ENCODE assay signal across 11 mouse cellular contexts in genomic region chr13:83717686-83718210, GRCm38 (mm10).
DNase-seq lines count a peak whose midpoint lies in the region; ATAC-seq and TF ChIP-seq lines count a peak whose summit lies in the region.
"Had no signal": no experiment of that assay in that cellular context is flagged by ENCODE, and none has a peak within 500 bp of the region (broad histone marks: within the 10 kb centered on the region; RNA-seq: fewer than 3 reads in every experiment).

No protein-coding gene starts in this region.

- no peak for ATAC-seq in midbrain, postnatal 0 days (ENCODE audit: low FRiP score)
- ATAC-seq in erythroid progenitor cell, adult 5-6 weeks (replicated peaks; ENCODE audit: low FRiP score, poor library complexity, severe bottlenecking) = no peak
- ATAC-seq: intestine, postnatal 0 days had no signal

- no peak for TF ChIP-seq POLR2A in brain, embryonic 14.5 days (IDR thresholded peaks at IDR 0.05; ENCODE audit: borderline replicate concordance, extremely low read depth, insufficient read depth, insufficient read length, poor library complexity, severe bottlenecking)

- WGBS in hindbrain, embryonic 10.5 days = 8% methylated on average over 4 of the region's 4 CpGs
- 33% methylated on average over 4 of the region's 4 CpGs for WGBS in midbrain, postnatal 0 days

- no peaks in the 10 kb centered on the region for H3K36me3 ChIP-seq in hindbrain, embryonic 10.5 days
- H3K36me3 ChIP-seq in midbrain, postnatal 0 days (ENCODE audit: insufficient read depth, low read length) = no peaks in the 10 kb centered on the region

- H3K4me1 ChIP-seq in hindbrain, embryonic 10.5 days (replicated peaks) = peaks cover 42% of the 10 kb centered on the region
- H3K4me1 ChIP-seq in midbrain, postnatal 0 days (ENCODE audit: insufficient read depth, low read length) = no peaks in the 10 kb centered on the region

- peaks cover 99% of the 10 kb centered on the region for H3K27me3 ChIP-seq in hindbrain, embryonic 10.5 days (ENCODE audit: insufficient read depth, poor library complexity, severe bottlenecking)
- H3K27me3 ChIP-seq in midbrain, postnatal 0 days (ENCODE audit: insufficient read depth, low read length) = 0 out of 2 replicates have a peak, but pooled peaks cover 10% of the 10 kb centered on the region

- peak overlapping the region; percentile 18; the same call in 1 of the 2 replicates for H3K4me3 ChIP-seq in hindbrain, embryonic 10.5 days
- peak overlapping the region; percentile 78 for H3K4me3 ChIP-seq in midbrain, postnatal 0 days (ENCODE audit: low read depth, low read length)

- TF ChIP-seq CTCF in brain, embryonic 14.5 days (IDR thresholded peaks at IDR 0.05; ENCODE audit: borderline replicate concordance, extremely low read depth, insufficient read depth, insufficient read length) = no peak
- TF ChIP-seq CTCF in midbrain, postnatal 0 days (IDR thresholded peaks at IDR 0.05) = no peak

- no peaks in the 10 kb centered on the region for H3K9me3 ChIP-seq in hindbrain, embryonic 10.5 days
- no peaks in the 10 kb centered on the region for H3K9me3 ChIP-seq in midbrain, postnatal 0 days (ENCODE audit: low read length)

- no peak overlapping the region for H3K27ac ChIP-seq in hindbrain, embryonic 10.5 days
- peak overlapping the region; percentile 95; the same call in 1 of the 2 replicates for H3K27ac ChIP-seq in midbrain, postnatal 0 days (ENCODE audit: low read depth, low read length)
- H3K27ac ChIP-seq: liver, embryonic 14.5 days had no signal

- peak overlapping the region; percentile 86; the same call in 1 of the 2 replicates for H3K9ac ChIP-seq in midbrain, postnatal 0 days (replicated peaks; ENCODE audit: low read length, poor library complexity, severe bottlenecking)
- H3K9ac ChIP-seq: liver, embryonic 14.5 days had no signal

- peak overlapping the region; percentile 79 for H3K4me2 ChIP-seq in midbrain, postnatal 0 days (ENCODE audit: low read depth, low read length, poor library complexity, severe bottlenecking)

- DNase-seq in cerebellum, adult 11-12 months = peak; percentile 17
- no peak for DNase-seq in cerebellum, postnatal 4 days (ENCODE audit: low spot score in 2 of 2)
- DNase-seq in brain, embryonic 14.5 days (ENCODE audit: low read depth) = peak; percentile 62
- no peak for DNase-seq in hindbrain, embryonic 10.5 days (ENCODE audit: low spot score)
- peak; percentile 14 for DNase-seq in midbrain, postnatal 0 days (ENCODE audit: low spot score)
- no peak for DNase-seq in right cerebral cortex, postnatal 36 days (ENCODE audit: low spot score in 2 of 2)
- no peak for DNase-seq in left cerebral cortex, adult 9 months (ENCODE audit: low spot score in 2 of 2)
- DNase-seq: lung, postnatal 36 days had no signal

Comparison
In these comparisons a context has a peak if more than half of its experiments do, and no peak if none do; other contexts are left out.
1. DNase-seq: peak in cerebellum, adult 11-12 months (single experiment), brain, embryonic 14.5 days (single experiment) and midbrain, postnatal 0 days (single experiment); none in cerebellum, postnatal 4 days (0 of 2), hindbrain, embryonic 10.5 days (single experiment), right cerebral cortex, postnatal 36 days (0 of 2) and left cerebral cortex, adult 9 months (0 of 2).